Mouse (Mus musculus) ES-Bruce4 (cell line): Measurements from ENCODE around the gene Rnf223. TPM values are rescaled to one million over a fixed set of nuclear protein-coding genes. Genes with fewer than 3 reads are reported as not detected.
A peak's percentile ranks its signal among the peaks of the same experiment; 100 is the strongest.

Experiments
- H3K27ac ChIP-seq: 2 replicates; pipeline ENCODE4 v1.5.1; 2012; ENCODE audit warnings: low read length, inconsistent platforms; ENCODE audit not compliant: insufficient read depth
- H3K27me3 ChIP-seq: 2 replicates; pipeline ENCODE4 v1.6.1; 2012; ENCODE audit warnings: mild to moderate bottlenecking, low read length, inconsistent platforms; ENCODE audit not compliant: control insufficient read depth, poor library complexity, insufficient read depth, severe bottlenecking
- H3K36me3 ChIP-seq: 2 replicates; pipeline ENCODE4 v1.6.1; 2012; ENCODE audit warnings: inconsistent platforms, mild to moderate bottlenecking, low read length, moderate library complexity; ENCODE audit not compliant: control insufficient read depth, poor library complexity, insufficient read depth, severe bottlenecking
- H3K4me1 ChIP-seq: one replicate; pipeline ENCODE4 v1.8.1; 2011; ENCODE audit warnings: low read length; ENCODE audit not compliant: control insufficient read depth, insufficient read depth
- H3K4me3 ChIP-seq: 2 replicates; pipeline ENCODE4 v1.5.1; 2011; ENCODE audit warnings: low read depth, mild to moderate bottlenecking, low read length
- H3K9ac ChIP-seq: 2 replicates; pipeline ENCODE4 v1.6.1; 2012; ENCODE audit warnings: low read depth, mild to moderate bottlenecking, inconsistent platforms; ENCODE audit not compliant: poor library complexity, severe bottlenecking
- H3K9me3 ChIP-seq: replicated peaks from 2 replicates; pipeline ENCODE4 v1.6.1; 2012; ENCODE audit warnings: mild to moderate bottlenecking, low read length, inconsistent platforms; ENCODE audit not compliant: control insufficient read depth, poor library complexity, insufficient read depth, severe bottlenecking
- CTCF ChIP-seq: IDR thresholded peaks from one replicate; pipeline ENCODE4 v1.8.1; 2011; ENCODE audit warnings: low read depth, low read length
- EP300 ChIP-seq: IDR thresholded peaks from 2 replicates; pipeline ENCODE4 v1.6.1; 2011; ENCODE audit warnings: low read depth, low read length; ENCODE audit not compliant: insufficient read depth
- POLR2A ChIP-seq: IDR thresholded peaks from one replicate; pipeline ENCODE4 v1.8.1; 2011; ENCODE audit warnings: low read length; ENCODE audit not compliant: insufficient read depth
- polyA plus RNA-seq: library from polyadenylated mRNA; stranded (reverse); fragments of >200 nt; gene quantifications from 2 replicates; pipeline ENCODE4 v1.2.4, GENCODE M21; 2011; ENCODE audit warnings: low read depth; ENCODE audit not compliant: missing spikeins, insufficient read depth, insufficient read length

Gene Rnf223
- polyA plus RNA-seq, 1 experiment: 0.27 TPM

DNA sequence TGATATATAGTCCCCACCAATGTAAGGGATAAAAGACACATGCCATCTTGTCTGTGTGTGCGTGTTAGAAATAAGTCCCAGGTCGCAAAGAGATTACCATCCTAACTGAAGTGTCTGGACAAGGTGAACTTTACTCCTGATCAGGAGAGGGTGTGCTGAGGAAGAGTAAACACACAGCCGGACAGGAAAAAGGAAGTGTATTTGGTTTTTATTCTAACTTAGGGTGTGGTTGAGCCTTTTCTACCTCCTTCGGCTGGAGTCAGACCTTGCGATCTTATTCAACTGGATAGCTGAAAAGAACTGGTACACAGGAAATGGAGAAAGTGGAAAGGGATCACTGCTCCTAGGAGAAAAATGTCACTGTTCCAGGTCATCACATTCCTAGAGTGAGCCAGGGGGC lies 29.8 kb upstream of the Rnf223 start:
- Histone ChIP-seq H3K27ac (no peak overlapping the region), H3K9ac (no peak overlapping the region), H3K36me3 (no peaks in the 10 kb centered on the region), H3K4me1 (peaks cover 2% of the 10 kb centered on the region), H3K9me3 (no peaks in the 10 kb centered on the region), H3K27me3 (no peaks in the 10 kb centered on the region), H3K4me3 (no peak overlapping the region)
- TF ChIP-seq CTCF (no peak), POLR2A (no peak), EP300 (no peak)

DNA sequence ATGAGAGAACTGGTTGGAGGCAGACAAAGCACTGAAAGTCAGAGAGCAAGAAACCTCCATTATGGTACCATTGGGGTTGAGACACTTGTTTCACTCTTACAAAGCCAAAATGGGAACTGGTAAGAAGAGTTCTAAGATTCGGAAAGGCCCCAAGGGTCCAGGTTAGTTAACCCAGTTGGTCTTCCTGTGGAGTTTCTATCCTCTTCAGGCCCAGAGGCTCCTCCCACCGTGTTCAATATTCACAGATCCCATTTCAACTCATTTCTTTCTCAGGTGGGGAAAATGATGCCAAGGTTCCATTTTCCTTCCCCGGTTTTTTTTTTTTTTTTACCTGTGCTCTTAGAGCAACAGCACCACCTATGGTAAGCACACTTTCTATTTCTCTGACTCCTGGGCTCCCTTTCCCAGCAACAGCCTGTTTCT lies 28.8 kb upstream of the Rnf223 start:
- H3K36me3 ChIP-seq: no peaks in the 10 kb centered on the region
- peaks cover 2% of the 10 kb centered on the region for H3K4me1 ChIP-seq
- H3K4me3 ChIP-seq: no peak overlapping the region
- H3K27ac ChIP-seq: no peak overlapping the region
- no peak overlapping the region for H3K9ac ChIP-seq
- H3K27me3 ChIP-seq: no peaks in the 10 kb centered on the region
- no peaks in the 10 kb centered on the region for H3K9me3 ChIP-seq
- TF ChIP-seq EP300 (no peak), POLR2A (no peak), CTCF (no peak)

DNA sequence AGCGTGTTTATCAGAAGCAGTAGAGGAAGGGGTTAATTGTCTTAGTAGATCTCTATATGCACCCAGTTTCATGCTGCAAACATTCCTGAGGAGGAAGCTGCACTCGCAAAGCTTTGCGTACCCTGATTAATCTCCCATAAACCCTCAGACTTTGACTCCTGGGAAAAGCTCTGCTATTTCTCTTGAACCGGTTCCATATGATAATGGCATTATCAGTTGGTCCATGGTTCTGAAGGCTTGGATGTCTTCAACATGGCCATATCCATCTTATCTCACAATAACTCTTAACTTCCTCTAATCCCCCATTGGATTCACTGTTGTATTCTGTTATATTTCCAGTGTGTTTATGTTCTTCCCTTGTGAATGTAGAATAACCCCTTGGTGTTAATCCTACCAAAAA lies 27.0 kb upstream of the Rnf223 start:
- Histone ChIP-seq H3K9ac (no peak overlapping the region), H3K27ac (no peak overlapping the region)
- TF ChIP-seq CTCF: no peak
- TF ChIP-seq EP300: no peak
- no peak for TF ChIP-seq POLR2A

DNA sequence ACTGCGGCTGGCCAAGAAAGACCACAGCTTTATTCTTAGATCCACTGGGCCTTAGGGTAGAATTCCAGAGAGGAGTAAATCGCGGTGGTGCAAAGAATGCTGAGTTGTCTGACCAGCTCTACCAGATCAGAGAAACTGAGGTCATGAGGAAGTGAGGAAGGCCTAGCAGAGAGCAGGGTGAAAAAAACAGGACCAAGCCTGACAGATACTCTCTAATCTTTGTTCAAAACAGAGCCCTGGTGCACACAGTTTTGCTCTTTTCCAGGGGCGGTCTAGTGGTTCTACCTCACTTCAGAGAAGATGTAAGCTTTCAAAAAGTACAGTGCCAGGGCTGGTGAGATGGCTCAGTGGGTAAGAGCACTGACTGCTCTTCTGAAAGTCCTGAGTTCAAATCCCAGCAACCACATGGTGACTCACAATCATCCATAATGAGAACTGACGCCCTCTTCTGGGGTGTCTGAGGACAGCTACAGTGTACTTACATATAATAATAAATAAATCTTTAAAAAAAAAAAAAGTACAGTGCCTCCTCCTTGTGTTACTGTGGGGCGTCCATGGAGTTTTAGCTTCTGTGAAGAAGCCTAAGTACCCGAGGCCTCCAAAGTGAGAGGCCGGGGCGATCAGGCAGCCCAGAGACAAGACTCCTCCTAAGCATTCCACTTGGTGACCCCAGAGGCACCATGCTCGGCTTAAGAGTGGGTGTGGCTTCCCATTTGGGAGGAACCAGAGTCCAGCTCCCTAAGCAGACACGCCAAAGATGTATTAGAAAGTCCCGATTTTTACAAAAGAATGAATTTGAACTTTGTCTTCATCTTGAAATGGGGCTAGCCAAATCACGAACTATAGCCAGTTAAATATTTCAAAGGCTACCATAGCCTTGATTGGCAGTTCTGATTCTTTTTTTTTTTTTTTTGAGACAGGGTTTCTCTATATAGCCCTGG lies 21.4 kb upstream of the Rnf223 start:
- Histone ChIP-seq H3K27me3 (no peaks in the 10 kb centered on the region), H3K36me3 (no peaks in the 10 kb centered on the region)
- TF ChIP-seq EP300: no peak
- TF ChIP-seq CTCF: no peak
- TF ChIP-seq POLR2A: no peak

More for the DNA sequence above, 27.0 kb upstream of the Rnf223 start:
- H3K4me3 ChIP-seq: no peak overlapping the region
- H3K36me3 ChIP-seq: no peaks in the 10 kb centered on the region
- no peaks in the 10 kb centered on the region for H3K27me3 ChIP-seq
- H3K9me3 ChIP-seq: no peaks in the 10 kb centered on the region
- no peaks in the 10 kb centered on the region for H3K4me1 ChIP-seq

DNA sequence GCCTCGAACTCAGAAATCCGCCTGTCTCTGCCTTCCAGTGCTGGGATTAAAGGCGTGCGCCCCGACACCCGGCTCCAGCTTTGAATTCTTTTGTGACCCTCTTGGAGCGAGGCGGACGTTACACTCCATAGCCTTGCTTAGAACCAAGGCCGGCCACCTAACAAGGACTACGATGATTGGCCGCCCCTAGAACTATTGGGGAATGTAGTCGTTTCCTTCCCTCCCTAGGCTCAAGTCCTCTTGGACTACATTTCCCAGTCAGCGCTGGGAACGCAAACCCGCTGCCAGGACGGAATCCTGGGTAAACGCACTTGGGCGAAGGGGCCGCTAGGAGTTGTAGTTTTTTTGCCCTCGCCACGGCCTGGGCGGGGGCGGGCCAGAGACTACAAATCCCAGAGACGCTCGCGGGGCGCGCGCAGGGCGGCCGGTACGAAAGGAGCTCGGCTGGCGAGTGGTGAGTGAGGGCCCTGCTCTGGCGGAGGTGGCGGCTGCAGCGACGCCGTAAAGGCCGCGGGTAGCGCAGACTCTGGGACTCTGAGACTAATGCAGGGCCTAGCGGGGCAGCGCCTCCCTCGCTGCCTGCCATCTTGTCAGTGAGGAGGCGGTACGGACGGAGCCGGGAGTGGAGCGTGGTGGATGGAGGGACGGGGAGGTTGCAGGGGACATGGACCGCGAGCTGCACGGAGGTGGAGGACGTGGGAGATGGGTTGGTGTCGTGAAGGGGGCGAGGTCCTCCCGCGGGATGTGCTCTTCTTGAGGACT lies 20.6 kb upstream of the Rnf223 start, which contains the start of gene 9430015G10Rik:
TSS of gene 9430015G10Rik (plus strand) at position 413 of the 762 bp plus-strand sequence.
- Histone ChIP-seq H3K4me3 (peak within 1 kb of the TSS; percentile 79), H3K9ac (peak within 1 kb of the TSS; percentile 60), H3K27ac (peak within 1 kb of the TSS; percentile 37), H3K4me1 (no peaks in the 10 kb centered on the region), H3K9me3 (no peaks in the 10 kb centered on the region), H3K36me3 (peaks cover 3% of the 10 kb centered on the region; the same call in 1 of the 2 replicates), H3K27me3 (no peaks in the 10 kb centered on the region)
- TF ChIP-seq CTCF (no peak), POLR2A (peak; percentile 65)

More for the DNA sequence above, 21.4 kb upstream of the Rnf223 start:
- H3K9me3 ChIP-seq: no peaks in the 10 kb centered on the region
- peak overlapping the region; percentile 37 for H3K27ac ChIP-seq
- H3K4me3 ChIP-seq: peak overlapping the region; percentile 79
- H3K4me1 ChIP-seq: no peaks in the 10 kb centered on the region
- H3K9ac ChIP-seq: peak overlapping the region; percentile 60

DNA sequence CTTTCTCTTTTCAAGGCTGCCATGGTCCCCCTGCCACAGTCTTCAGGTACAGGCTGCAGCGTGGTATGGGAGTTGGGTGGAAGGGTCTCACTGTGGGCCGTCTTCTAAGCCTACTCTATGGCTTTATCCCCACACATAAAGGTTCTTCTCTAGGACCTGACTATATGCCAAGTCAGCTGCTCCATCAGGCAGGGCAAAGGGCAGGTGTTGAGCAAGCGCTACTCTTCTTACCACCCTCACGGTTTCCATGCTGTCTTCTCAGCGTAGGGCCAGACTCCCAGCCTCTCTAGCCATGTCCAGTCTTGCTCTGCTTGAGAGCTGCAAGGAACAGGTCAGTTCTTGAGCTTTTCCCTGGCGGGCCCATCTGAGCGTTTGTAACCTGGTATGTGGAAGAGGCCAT lies 6.2 kb upstream of the Rnf223 start:
- peaks cover 57% of the 10 kb centered on the region for H3K36me3 ChIP-seq
- no peak overlapping the region for H3K4me3 ChIP-seq

More for the DNA sequence above, 6.2 kb upstream of the Rnf223 start:
- peaks cover 25% of the 10 kb centered on the region for H3K9me3 ChIP-seq
- H3K27me3 ChIP-seq: no peaks in the 10 kb centered on the region
- TF ChIP-seq EP300: no peak
- no peak for TF ChIP-seq CTCF
- TF ChIP-seq POLR2A: no peak
- H3K9ac ChIP-seq: no peak overlapping the region
- H3K4me1 ChIP-seq: no peaks in the 10 kb centered on the region
- H3K27ac ChIP-seq: no peak overlapping the region
